Mouse (Mus musculus): ENCODE data around the gene Flt1.

DNA sequence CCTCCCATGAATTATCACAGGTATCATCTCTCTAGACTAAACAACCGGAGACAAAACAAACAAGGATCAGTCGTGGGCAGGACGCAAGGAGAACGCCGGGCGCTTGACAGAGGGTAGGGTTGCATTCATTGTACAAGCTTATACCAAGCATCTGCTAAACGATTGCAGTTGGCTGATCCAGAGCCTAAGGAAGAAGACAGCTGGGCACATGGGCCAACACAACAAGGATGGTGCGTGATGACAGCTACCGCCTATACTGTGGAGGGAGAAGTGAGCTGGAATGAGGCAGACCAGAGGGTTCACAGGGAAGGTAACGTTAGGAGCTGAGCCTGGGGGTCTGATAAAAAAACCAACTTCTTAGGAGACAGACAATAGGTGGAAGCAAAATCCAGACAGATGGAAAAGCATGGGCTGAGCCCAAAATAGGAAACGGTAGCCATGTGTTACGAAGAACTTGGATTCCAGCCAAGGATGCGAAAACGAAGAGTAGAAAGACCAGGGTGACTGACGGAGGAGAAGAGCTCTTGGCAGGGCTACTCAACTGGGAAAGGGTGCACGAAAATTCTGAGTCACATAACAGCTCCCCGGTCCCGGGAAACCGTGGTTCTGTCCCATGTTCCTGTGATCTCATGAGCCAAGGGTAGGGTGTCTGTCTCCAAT, 53.9 kb downstream of the Flt1 start:
- TF ChIP-seq CTCF (IDR thresholded peaks at IDR 0.05; ENCODE audit: borderline replicate concordance, control insufficient read depth, extremely low read depth, insufficient read depth, low read length, poor library complexity) (no peak), POLR2A (IDR thresholded peaks at IDR 0.05; ENCODE audit: control insufficient read depth, extremely low read depth, insufficient read depth, low read length, poor library complexity) (no peak)
